Mouse (Mus musculus) left cerebral cortex, postnatal 14 days (tissue): ENCODE data around the gene Rab43. TPM values are rescaled to one million over a fixed set of nuclear protein-coding genes. Genes with fewer than 3 reads are reported as not detected.
A peak's percentile ranks its signal among the peaks of the same experiment; 100 is the strongest.

Source experiments
- DNase-seq, 2 experiments: peaks; one replicate each; pipeline ENCODE4 v3.0.0; 2021 to 2022; ENCODE audit warnings: low spot score in 2 of 2, mixed read lengths in 1 of 2
- intact Hi-C: fragments of 180-260 bp; cut with DNase I; formaldehyde crosslinking; loops from one replicate; pipeline ENCODE4 v1.15.1; 2025
- long read RNA-seq, 2 experiments: library from polyadenylated mRNA; stranded (forward); transcript quantifications; one replicate each; pipeline ENCODE4 v2.0.0; 2021
- total RNA-seq, 2 experiments: library from RNA; stranded (reverse); gene quantifications; 2 replicates each; pipeline ENCODE4 v1.2.3; 2021

Gene Rab43
- total RNA-seq: 10 to 100 TPM; 20.1 to 21.3 TPM
- long read RNA-seq, experiment 1, full-length matches to known transcripts: 4 of 4 reads
- long read RNA-seq, experiment 1, partial matches to known transcripts: 0 of 4 reads
- long read RNA-seq, experiment 1, other reads (novel, unspliced or antisense): 0 of 4 reads
- long read RNA-seq, experiment 2, full-length matches to known transcripts: 3 of 6 reads
- long read RNA-seq, experiment 2, partial matches to known transcripts: 0 of 6 reads
- long read RNA-seq, experiment 2, other reads (novel, unspliced or antisense): 3 of 6 reads

DNA sequence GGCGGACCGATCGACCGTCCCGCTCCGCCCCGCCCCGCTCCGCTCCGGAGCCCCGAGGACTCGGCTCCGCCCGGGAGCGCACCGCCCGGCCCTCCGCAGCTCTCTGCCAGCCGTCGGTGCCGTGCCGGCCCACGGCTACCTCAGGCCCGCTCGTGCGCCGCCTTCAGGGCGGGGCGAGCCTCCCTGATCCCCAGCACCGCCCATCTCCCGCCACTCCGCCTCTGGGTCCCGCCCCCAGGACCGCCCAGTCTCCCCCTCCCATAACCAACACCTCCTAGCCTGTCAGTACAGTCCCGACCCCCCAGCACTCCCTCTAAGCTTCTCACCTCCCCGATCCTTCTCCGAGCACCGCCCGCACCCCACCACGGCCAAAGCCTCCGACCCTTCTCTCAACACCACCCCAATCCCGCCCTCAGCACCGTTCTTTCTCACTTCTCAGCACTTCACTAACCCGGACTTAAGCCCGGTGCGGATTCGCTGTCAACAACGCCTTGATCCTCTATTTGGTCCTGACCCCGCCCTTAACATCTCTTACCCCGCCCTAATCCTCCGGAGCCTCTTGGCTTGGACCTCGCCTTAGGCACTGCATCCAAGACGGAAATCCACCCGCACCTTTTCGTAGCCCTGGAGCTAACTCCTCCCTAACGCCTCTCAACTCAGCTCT lies at the start of gene Rab43:
TSS of gene Rab43 (minus strand) at position 490 of the 664 bp plus-strand sequence.
- DNase-seq: peak; percentile 82 to 90
- intact Hi-C loops: no loop called here

DNA sequence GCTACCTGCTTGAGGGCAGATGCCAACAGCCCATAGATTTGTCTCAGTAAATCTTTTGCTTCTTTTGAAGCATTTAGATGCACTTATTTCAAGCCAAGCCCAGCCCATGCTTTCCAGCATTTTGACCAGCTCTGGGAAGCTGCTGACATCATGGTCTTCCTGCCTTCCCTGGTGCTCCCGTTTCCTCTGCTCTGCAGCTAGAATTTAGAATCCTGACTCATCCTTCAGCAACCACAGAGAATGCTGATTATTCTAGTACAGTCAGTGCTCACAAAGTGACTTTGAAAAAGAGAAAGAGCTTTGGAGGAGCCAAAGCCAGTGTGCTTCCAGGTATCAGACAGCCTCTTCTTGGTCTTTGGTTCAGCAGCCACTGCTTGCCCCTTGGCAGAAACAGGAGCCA lies 45.1 kb upstream of the Rab43 start:
- DNase-seq: no peak
- intact Hi-C loops: no loop called here

DNA sequence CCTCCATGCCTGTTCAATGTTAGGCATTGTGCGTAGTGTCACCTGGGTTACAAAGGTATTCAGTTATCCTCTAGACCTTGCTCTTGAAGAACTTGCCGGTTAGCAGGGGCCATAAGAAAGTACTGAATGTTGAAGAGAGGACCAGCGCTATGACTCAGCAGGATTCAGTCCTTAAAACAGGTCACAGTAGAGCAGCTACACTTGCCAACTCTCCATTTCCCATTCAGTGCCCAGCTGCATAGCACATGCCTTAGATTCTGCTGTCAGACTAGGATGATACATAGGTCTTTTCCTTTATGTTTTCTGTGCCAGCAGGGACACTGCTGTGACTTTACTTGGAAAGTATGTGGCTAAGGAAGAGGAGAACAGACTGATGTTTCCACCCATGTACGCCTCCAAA lies 41.5 kb upstream of the Rab43 start:
- no peak for DNase-seq
- intact Hi-C loops: no loop called here

DNA sequence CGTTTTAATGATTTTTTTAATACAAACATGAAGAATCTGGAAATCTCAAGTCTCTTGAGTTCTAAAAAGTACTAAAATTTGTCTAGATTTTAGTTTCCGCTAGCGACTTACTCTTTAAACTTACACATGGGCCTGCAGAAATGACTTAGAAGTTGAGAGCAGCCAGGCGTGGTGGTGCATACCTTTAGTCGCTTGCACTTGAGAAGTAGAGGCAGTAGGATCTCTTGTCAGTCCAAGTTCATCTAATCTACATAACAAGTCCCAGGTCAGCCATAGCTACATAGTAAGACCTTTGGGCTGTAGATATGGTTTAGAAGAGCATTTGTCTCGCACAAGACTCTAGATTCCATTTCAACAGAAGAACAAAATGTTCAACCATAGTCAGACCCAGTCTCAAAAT lies 39.9 kb upstream of the Rab43 start:
- intact Hi-C loops: no loop called here

DNA sequence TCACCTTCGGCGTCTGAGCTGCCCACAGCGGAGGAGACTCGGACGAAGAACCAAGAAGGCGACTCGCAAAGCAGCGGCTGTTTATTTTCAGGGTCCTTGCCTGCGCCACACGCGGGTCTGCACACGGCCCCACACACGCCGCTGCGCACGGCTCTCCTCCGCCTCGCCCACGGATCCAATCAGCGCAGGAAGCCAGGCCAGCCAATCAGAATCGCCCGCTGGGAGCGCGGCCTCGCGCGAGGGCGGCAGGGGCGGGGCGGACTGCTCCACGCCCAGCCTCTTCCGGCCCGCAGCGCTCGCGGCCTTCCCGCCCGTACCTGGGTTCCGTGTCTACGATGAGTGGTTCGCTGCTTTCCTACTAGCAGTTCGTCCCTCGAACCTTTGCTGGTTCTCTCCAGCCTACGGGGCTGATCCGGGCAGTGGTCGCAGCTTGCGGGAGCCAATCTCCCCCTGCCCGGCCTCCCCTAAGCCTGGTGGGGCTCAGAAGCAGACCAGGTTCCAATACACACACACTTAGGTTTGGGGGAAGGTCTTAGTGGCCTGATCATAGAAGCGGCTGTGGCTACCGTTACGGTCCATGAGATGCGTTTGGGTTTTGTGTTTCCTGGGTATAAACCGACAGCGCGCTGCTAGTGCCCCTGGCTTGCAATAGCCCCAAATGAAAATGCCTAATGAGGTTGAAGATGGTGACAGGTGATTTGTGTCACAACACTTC lies 39.1 kb upstream of the Rab43 start, which contains the start of gene Cnbp:
TSS of gene Cnbp (minus strand) at position 207 of the 715 bp plus-strand sequence.
- intact Hi-C loops: no loop called here
- peak; percentile 98 for DNase-seq

More for the DNA sequence above, 39.9 kb upstream of the Rab43 start:
- no peak for DNase-seq

DNA sequence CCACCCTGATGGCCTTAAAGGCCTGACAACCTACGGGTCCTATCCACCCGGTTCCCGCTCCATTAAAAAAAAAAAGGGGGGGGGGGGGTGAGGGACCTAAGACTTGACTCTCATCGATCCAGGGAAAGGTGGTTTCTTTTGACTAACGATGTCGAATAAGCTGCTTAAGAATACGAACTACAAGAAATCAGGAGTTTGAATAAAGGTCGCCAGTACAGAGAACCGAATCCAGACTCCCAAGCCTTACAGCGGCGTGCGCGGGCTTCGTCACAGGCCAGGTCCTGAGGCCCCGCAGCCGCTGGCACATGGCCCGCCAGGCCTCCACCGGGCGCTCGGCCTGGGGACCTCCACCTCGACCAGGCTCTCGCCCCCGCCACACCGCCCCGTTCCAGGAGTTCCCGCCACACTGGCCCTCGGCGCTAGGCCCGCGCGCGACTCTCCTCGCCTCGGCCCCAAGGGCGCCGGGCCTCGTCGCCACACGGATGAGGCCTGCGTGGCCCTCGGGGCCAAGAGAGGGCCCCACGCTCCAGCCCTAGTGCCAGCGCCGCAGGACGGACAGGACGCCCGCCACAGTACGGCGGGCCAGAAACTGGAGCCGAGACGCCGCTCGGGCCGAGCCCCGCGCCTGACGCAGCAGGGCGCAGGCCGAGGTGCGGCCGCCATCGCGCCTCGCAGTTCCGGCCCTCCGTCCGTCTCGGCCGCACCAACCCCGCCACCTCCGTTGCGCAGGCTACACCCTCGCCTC lies 38.4 kb upstream of the Rab43 start:
- peak in 1 of 2 experiments; percentile 46 for DNase-seq
- intact Hi-C loops: no loop called here

DNA sequence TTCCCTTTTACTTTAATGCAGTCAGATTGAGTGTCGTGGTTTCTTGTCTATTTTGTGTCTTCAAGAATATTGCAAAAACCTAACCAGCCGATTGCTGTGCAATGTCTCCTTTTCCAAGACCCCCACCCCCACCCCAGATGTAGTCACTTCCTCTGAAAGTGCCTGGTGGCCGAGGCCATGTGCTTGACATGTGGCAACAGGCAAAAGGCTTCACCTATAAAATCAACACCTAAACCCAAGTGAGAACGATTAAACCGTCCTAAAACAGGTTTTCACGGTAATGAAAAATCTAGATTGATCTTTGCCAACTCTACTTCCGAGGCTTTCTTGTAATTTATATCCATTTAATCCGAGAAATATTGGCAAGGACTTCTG lies 37.8 kb upstream of the Rab43 start:
- no peak for DNase-seq
- intact Hi-C loops: loop anchor here (10.0 kb wide), 1 partner anchor 145 kb away; no protein-coding TSS in a partner anchor

DNA sequence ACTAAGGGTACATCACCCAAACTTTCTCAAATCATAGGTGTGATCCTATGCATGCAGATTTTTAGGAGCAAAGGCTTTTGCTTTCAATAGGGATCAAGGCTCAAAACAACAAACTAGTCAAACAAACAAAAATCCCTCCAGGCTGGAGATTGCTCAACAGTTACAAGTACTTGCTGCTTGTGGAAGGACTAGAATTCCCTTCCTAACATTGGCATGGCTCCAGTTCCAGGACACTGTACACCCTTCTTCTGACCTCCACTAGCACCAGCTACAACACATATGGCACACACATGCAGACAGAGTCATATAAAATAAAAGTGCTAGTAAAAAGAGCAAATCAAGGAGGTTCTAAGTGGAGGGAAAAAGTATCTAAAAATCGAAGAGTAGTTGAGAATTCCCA lies 34.8 kb upstream of the Rab43 start:
- no peak for DNase-seq
- intact Hi-C loops: loop anchor here (10.0 kb wide), 1 partner anchor 148 kb away; no protein-coding TSS in a partner anchor

DNA sequence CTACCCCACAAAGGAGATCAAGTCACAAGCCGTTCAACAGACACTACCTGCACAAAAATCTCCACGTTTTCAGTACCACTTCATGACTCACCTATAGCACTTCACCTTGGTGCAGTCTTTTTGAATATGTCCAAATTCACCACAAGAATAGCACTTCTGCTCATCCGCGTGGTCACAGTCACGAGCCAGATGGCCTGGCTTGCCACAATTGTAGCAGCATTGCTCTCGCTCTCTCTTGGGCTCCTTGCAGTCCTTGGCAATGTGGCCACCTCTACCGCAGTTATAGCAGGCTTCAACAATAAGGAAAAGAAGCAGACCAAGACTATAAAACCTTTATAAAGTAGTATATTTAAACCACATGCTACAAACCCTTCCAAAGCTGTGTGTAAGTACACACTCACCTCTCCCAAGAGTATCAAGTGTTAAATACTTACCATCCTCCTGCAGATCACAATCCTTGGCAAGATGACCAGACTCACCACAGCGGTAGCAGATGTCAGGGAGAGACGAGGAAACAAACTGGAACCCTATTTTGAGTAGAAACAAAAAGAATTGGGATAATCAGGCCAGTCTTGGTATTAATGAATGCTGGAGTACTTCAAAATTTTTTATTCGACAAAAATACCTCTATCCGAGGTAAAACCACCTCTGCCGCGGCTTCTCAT lies 33.2 kb upstream of the Rab43 start:
- no peak for DNase-seq
- intact Hi-C loops: loop anchor here (10.0 kb wide), 1 partner anchor 150 kb away; no protein-coding TSS in a partner anchor

DNA sequence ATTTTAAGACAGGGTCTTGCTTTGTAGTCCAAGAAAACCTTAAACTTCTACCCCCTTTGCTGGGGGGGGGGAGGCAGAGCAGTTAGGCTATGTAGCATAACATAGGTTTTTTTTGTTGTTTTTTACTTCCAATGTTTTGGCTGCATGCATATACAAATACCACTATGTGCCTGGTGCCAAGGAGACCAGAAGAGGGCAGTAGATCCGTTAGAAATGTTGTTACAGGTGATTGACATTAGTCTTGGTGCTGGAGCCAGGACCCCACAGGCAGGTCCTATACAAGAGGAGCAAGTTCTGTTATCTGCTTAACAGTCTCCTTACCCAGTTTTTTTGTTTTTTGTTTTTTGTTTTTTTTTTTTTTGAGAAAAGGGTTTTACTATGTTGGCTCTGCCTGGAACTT lies 30.3 kb upstream of the Rab43 start:
- intact Hi-C loops: loop anchor here (5.0 to 10.0 kb wide), 2 partner anchors 45 to 153 kb away; partner anchors contain the start of gene Copg1
- no peak for DNase-seq

DNA sequence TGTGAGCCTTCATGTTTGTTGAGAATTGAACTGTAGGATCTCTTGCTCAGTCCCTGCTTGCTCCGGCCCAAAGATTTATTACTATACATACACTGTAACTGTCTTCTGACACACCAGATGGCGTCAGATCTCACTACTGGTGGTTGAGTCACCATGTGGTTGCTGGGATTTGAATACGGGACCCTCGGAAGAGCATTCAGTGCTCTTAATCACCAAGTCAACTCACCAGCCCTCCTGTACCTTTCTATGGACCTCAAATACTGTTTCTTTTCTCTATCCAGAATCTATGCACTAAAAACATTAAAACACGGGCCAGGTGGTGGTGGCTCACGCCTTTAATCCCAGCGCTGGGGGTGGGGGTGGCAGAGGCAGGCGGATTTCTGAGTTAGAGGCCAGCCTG lies 29.7 kb upstream of the Rab43 start:
- intact Hi-C loops: loop anchor here (5.0 to 10.0 kb wide), 2 partner anchors 46 to 153 kb away; partner anchors contain the start of gene Copg1
- DNase-seq: no peak

DNA sequence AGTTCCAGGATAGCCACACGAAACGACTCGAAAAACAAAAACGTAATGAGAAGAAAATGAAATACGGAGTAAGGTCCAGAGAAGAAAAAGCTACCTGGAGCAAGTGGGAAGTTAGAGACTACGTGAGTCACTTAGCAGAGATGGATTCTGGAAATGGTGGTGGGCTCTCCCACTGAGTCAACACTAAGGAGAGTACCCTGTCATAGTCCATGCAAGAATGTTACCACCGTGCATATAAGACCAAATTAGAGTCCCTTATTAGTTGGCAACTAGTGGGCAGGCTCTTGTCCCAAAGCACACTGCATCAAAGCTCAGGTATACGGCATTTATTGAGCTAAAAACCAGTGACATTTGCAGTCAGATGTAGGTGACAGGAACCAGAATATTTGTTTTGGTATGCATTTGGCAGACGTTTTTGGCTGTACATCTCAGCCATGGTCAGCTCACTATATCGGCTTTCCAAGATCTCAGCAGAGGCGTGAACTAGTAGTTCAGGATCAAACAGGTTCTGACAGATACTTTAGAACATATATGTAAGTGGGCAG lies 27.9 kb upstream of the Rab43 start:
- DNase-seq: no peak
- intact Hi-C loops: loop anchor here (5.0 to 10.0 kb wide), 2 partner anchors 47 to 155 kb away; partner anchors contain the start of gene Copg1

DNA sequence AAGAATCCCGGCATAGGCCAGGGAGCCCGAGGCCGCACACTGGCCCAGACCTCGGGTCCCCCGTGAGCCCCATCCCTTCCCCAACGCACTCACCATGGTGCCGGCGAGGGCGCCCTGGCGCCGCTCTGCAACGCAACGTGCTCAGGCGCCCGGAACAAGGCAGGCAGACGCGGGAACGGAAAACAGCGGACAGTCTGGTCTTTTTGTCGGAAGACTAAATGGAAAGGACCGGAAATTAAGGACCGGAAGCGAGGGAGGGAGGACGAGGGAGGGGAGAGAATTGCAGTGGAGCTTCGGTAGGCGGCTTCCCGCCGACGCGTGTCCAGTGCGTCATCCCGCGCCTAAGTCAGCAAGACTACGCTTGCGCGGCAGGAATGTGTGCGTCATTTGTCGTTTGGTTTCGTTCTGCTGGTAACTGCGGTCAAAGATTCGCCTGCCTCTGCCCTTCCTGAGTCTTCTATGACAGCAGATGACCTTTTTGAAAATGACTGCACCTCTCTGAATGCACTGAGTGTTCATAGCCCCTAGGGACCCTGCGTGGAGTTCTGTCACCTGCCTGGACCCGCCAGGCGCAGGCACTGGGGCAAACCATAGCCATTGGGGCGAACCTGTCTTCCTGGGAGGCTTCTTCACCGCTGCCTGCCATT lies 26.7 kb upstream of the Rab43 start, which contains the start of gene Isy1:
TSS of gene Isy1 (minus strand) at position 248 of the 647 bp plus-strand sequence.
- DNase-seq: peak; percentile 97 to 98
- intact Hi-C loops: no loop called here

DNA sequence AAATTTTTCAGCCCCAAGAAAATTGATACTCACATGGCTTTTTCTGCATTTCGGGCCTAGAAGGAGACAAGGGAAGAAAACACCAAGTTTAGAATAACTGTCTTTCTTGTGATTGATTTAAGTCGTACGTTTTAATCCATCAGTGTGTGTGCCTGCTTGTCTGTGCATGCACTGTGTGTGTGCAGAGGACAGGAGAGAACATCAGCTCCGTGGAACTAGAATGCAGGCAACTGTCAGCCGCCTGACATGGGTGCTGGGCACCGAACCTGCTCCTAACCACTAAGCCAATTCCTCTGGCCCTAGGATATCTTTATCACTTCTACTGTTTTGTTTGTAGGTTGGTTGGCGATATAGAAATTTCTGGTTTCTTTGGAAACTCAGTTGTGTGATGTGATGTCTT lies 23.7 kb upstream of the Rab43 start, which contains the start of gene Gm45140:
TSS of gene Gm45140 (minus strand) at position 101 of the 400 bp plus-strand sequence.
- intact Hi-C loops: no loop called here
- DNase-seq: no peak

DNA sequence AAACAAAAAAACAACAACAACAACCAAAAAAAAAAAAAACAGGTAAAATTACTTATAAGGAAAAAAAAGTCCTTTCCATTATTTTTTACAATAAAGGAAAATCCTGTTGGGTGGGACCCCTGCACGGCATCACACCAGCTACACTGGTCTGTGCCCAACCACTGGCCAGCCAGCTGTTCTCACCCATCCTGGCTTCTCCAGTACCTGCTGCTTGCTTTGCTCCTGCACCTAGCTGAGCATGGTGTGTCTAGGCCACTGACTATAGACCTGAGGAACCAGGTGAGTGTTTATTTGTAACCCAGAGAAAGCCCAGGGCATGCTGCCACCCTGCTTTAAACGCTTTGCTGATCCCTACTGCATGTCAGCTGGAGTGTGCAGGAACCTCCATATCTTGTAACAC lies 8.4 kb upstream of the Rab43 start:
- DNase-seq: no peak
- intact Hi-C loops: no loop called here

DNA sequence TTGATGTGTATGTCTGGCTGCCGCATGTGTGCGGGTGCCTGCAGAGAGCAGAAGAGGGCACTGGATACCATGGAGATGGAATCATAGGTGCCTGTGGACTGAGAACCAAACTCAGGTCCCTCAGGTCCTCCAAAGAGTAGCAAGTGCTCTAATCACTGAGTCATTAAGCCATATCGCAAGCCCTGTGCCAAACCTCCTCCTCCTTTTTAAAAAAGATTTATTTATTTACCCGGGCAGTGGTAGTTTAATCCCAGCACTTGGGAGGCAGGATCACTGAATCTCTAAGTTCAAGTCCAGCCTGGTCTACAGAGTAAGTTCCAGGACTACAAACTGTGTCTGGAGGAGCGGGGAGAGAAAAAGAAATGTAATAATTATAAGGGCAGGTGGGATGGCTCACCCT lies 2.5 kb upstream of the Rab43 start:
- no peak for DNase-seq
- intact Hi-C loops: no loop called here

DNA sequence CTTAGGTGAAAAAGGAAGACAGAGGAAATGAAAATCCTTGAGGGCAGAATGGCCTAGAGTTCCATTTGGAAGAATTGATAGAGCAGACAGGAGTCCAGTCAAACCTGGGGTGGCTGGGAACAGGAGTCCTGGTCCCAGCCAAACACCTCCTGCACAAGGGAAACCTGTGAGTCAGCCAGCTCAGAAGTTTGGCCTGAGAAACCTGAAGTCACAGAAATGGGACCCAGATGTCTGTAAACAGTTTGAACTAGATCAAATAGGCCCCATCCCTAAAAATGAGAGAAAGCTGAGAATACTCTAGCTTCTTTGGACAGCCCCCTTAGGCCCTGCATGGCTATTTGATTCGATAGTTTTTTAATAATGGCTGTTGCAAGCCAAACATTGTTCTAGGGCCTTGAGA lies 692 bp upstream of the Rab43 start:
- no peak for DNase-seq
- intact Hi-C loops: no loop called here
